Mouse (Mus musculus) embryonic facial prominence, embryonic 11.5 days (tissue): ENCODE data around the gene Gm20532. TPM values are rescaled to one million over a fixed set of nuclear protein-coding genes. Genes with fewer than 3 reads are reported as not detected.

Experiments
- ATAC-seq: fragments of 200-750 bp; cut with Nextera tagmentation; replicated peaks from 2 replicates; pipeline ENCODE4 v1.8.0; 2017; ENCODE audit warnings: low read depth; ENCODE audit not compliant: insufficient number of reproducible peaks, low FRiP score, low TSS enrichment
- DNase-seq: peaks from one replicate; pipeline ENCODE4 v3.0.0-alpha.2; 2015; ENCODE audit warnings: low spot score
- H3K27ac ChIP-seq: fragments of 300-500 bp; sonication (generic); replicated peaks from 2 replicates; pipeline ENCODE4 v1.5.1; 2014; ENCODE audit warnings: mild to moderate bottlenecking, low read depth, low read length, control low read depth
- H3K27me3 ChIP-seq: fragments of 300-500 bp; sonication (generic); 2 replicates; pipeline ENCODE4 v1.6.1; 2014; ENCODE audit warnings: mild to moderate bottlenecking, low read length, moderate library complexity, mixed read lengths; ENCODE audit not compliant: control insufficient read depth, insufficient read depth
- H3K36me3 ChIP-seq: fragments of 300-500 bp; sonication (generic); replicated peaks from 2 replicates; pipeline ENCODE4 v1.6.1; 2014; ENCODE audit warnings: low read depth, mild to moderate bottlenecking, low read length, moderate library complexity, mixed read lengths; ENCODE audit not compliant: control insufficient read depth, insufficient read depth
- H3K4me1 ChIP-seq: fragments of 300-500 bp; sonication (generic); 2 replicates; pipeline ENCODE4 v1.6.1; 2014; ENCODE audit warnings: low read length, mixed read lengths; ENCODE audit not compliant: control insufficient read depth, insufficient read depth
- H3K4me2 ChIP-seq: fragments of 300-500 bp; sonication (generic); 2 replicates; pipeline ENCODE4 v1.6.1; 2014; ENCODE audit warnings: low read depth, mild to moderate bottlenecking, control low read depth, low read length, moderate library complexity
- H3K4me3 ChIP-seq: fragments of 300-500 bp; sonication (generic); 2 replicates; pipeline ENCODE4 v1.5.1; 2014; ENCODE audit warnings: low read depth, low read length, control low read depth
- H3K9ac ChIP-seq: fragments of 300-500 bp; sonication (generic); replicated peaks from 2 replicates; pipeline ENCODE4 v1.6.1; 2014; ENCODE audit warnings: mild to moderate bottlenecking, control low read depth, low read length
- H3K9me3 ChIP-seq: fragments of 300-500 bp; sonication (generic); replicated peaks from 2 replicates; pipeline ENCODE4 v1.6.1; 2016; ENCODE audit warnings: mild to moderate bottlenecking, low read length, inconsistent platforms, mixed read lengths; ENCODE audit not compliant: control insufficient read depth
- WGBS: fragments of 180-500 bp; shearing (Covaris S2); extraction: QIAGEN DNeasy Blood & Tissue Kit; methylation state at CpG from one replicate; pipeline ENCODE4 v1.1.7; 2014; 5-methylcytosine and 5-hydroxymethylcytosine counted together
- polyA plus RNA-seq: library from polyadenylated mRNA; unstranded; fragments of >200 nt; fragmentation: Nextera tagmentation; extraction: Ambion mirVana; gene quantifications from 2 replicates; pipeline ENCODE4 v1.2.1, GENCODE M21; 2014

Gene Gm20532
- polyA plus RNA-seq, 1 experiment from 2014 or later = not detected

GRCm38 (mm10) chr2:26574862-26575261, 11.6 kb upstream of the Gm20532 start:
- no peak overlapping the region for H3K27ac ChIP-seq
- H3K4me1 ChIP-seq = no peaks in the 10 kb centered on the region; the same call in 1 of the 2 replicates
- DNase-seq = no peak
- H3K36me3 ChIP-seq = no peaks in the 10 kb centered on the region
- H3K27me3 ChIP-seq = no peaks in the 10 kb centered on the region
- WGBS = 55% methylated on average over 5 of the region's 5 CpGs
- H3K4me3 ChIP-seq = no peak overlapping the region
- H3K9me3 ChIP-seq = no peaks in the 10 kb centered on the region
- H3K4me2 ChIP-seq = no peak overlapping the region
- H3K9ac ChIP-seq = no peak overlapping the region
- ATAC-seq = no peak

DNA sequence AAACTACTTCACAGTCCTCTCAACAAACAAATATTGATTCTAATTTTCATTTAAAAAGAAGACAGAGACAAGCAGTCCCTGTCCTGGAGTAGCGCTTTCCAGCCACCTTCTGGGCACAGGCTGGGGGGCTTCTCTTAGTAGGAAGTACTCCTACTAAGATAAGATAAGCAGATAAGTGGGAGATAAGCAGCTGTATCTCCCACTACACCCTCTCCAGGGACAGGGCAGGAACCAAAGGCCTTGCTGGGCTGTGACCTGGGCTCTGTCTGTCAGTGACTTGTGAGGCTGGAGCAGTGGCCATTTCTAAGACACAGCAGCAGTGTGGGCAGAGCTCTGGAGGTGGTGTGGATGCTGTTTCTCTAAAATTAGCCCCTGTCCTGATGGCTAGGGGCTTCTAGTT, 11.1 kb upstream of the Gm20532 start:
- H3K27me3 ChIP-seq = no peaks in the 10 kb centered on the region
- no peaks in the 10 kb centered on the region; the same call in 1 of the 2 replicates for H3K4me1 ChIP-seq
- H3K4me3 ChIP-seq = no peak overlapping the region
- no peaks in the 10 kb centered on the region for H3K36me3 ChIP-seq
- no peak overlapping the region for H3K27ac ChIP-seq
- ATAC-seq (no peak), DNase-seq (no peak)
- no peak overlapping the region for H3K4me2 ChIP-seq
- 93% methylated on average over 1 of the region's 1 CpGs for WGBS
- H3K9ac ChIP-seq = no peak overlapping the region
- H3K9me3 ChIP-seq = no peaks in the 10 kb centered on the region

- Histone ChIP-seq H3K36me3 (no peaks in the 10 kb centered on the region), H3K4me2 (no peak overlapping the region), H3K4me1 (no peaks in the 10 kb centered on the region; the same call in 1 of the 2 replicates), H3K9ac (no peak overlapping the region), H3K4me3 (no peak overlapping the region), H3K27me3 (no peaks in the 10 kb centered on the region), H3K27ac (no peak overlapping the region), H3K9me3 (no peaks in the 10 kb centered on the region)
- no peak for ATAC-seq
- 59% methylated on average over 4 of the region's 4 CpGs for WGBS
- DNase-seq = no peak
These were observed 10.6 kb upstream of the Gm20532 start for GRCm38 (mm10) chr2:26575865-26576264.

- no peak overlapping the region for H3K27ac ChIP-seq
- WGBS = 53% methylated on average over 4 of the region's 4 CpGs
- DNase-seq (no peak), ATAC-seq (no peak)
- H3K4me1 ChIP-seq = no peaks in the 10 kb centered on the region; the same call in 1 of the 2 replicates
- no peaks in the 10 kb centered on the region for H3K9me3 ChIP-seq
- H3K36me3 ChIP-seq = no peaks in the 10 kb centered on the region
- no peak overlapping the region for H3K9ac ChIP-seq
- H3K27me3 ChIP-seq = no peaks in the 10 kb centered on the region
- H3K4me2 ChIP-seq = no peak overlapping the region
- H3K4me3 ChIP-seq = no peak overlapping the region
These were observed 10.0 kb upstream of the Gm20532 start for GRCm38 (mm10) chr2:26576462-26576861.

DNA sequence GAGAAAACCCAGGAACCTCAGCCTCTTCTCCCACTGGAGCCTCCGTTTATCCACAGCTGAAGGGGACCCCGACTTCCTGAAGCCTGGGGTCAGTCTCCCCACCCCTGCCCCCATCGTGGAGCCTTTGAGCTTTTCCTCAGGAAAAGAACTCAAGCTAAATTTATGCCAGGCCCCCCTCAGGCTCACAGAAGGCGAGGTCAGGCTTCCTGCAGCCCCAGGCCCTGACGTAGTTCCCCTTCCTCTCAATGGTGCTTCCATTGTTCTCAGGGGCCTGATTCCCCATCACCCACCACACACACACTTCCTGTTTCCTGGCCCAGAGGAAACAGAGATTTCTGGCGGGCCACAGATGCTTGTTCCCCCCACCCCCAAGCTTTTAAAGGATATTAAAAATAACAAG, 8.1 kb upstream of the Gm20532 start:
- H3K9me3 ChIP-seq = no peaks in the 10 kb centered on the region
- ATAC-seq (no peak), DNase-seq (peak; percentile 48)
- peak overlapping the region; percentile 4 for H3K9ac ChIP-seq
- 37% methylated on average over 6 of the region's 6 CpGs for WGBS
- no peak overlapping the region for H3K4me3 ChIP-seq
- no peaks in the 10 kb centered on the region for H3K36me3 ChIP-seq
- no peaks in the 10 kb centered on the region for H3K27me3 ChIP-seq
- H3K27ac ChIP-seq = peak overlapping the region; percentile 59
- no peaks in the 10 kb centered on the region; the same call in 1 of the 2 replicates for H3K4me1 ChIP-seq
- H3K4me2 ChIP-seq = no peak overlapping the region

- no peak within 1 kb of the TSS; the same call in 1 of the 2 replicates for H3K9ac ChIP-seq
- no peaks in the 10 kb centered on the region for H3K9me3 ChIP-seq
- no peaks in the 10 kb centered on the region for H3K27me3 ChIP-seq
- ATAC-seq = no peak
- H3K4me1 ChIP-seq = no peaks in the 10 kb centered on the region; the same call in 1 of the 2 replicates
- no peak within 1 kb of the TSS for H3K4me3 ChIP-seq
- no peak for DNase-seq
- H3K27ac ChIP-seq = peak within 1 kb of the TSS; percentile 59; the same call in 1 of the 2 replicates
- no peaks in the 10 kb centered on the region for H3K36me3 ChIP-seq
- 94% methylated on average over 1 of the region's 1 CpGs for WGBS
- no peak within 1 kb of the TSS for H3K4me2 ChIP-seq
These were observed 6.7 kb upstream of the Gm20532 start, which contains the start of gene Egfl7 for GRCm38 (mm10) chr2:26579714-26580113. Gene Egfl7 (plus strand): TSS chr2:26580014.

GRCm38 (mm10) chr2:26580751-26581150, 5.7 kb upstream of the Gm20532 start:
- Histone ChIP-seq H3K27me3 (no peaks in the 10 kb centered on the region), H3K4me3 (no peak overlapping the region), H3K27ac (no peak overlapping the region), H3K9me3 (no peaks in the 10 kb centered on the region), H3K9ac (no peak overlapping the region), H3K36me3 (no peaks in the 10 kb centered on the region), H3K4me2 (no peak overlapping the region), H3K4me1 (no peaks in the 10 kb centered on the region; the same call in 1 of the 2 replicates)
- DNase-seq (no peak), ATAC-seq (no peak)
- 88% methylated on average over 5 of the region's 5 CpGs for WGBS

DNA sequence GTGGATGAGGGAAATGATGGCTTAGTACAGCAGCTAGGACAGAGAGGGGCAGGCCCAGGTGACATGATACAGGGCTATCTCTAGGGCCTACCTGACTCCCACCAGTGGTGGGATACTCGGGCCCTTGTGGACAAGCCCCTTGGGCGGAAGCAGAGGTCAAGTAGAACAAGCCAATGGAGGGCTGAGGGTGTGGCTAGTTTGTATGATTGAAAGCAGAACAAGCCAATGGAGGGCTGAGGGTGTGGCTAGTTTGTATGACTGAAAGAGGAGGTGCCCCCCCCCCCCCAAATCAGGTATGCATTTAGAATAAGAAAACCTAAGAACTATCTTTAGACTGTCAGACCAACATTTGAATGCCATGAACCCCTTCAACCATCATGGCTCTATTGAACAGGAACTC, 4.2 kb upstream of the Gm20532 start:
- H3K4me1 ChIP-seq = peaks cover 3% of the 10 kb centered on the region; the same call in 1 of the 2 replicates
- no peak overlapping the region for H3K27ac ChIP-seq
- H3K9ac ChIP-seq = no peak overlapping the region
- WGBS = 74% methylated on average over 2 of the region's 2 CpGs
- no peaks in the 10 kb centered on the region for H3K36me3 ChIP-seq
- no peaks in the 10 kb centered on the region for H3K27me3 ChIP-seq
- no peak for ATAC-seq
- H3K4me2 ChIP-seq = no peak overlapping the region
- no peak overlapping the region for H3K4me3 ChIP-seq
- no peaks in the 10 kb centered on the region for H3K9me3 ChIP-seq
- DNase-seq = no peak
